9 mouse cellular contexts compared by ENCODE assay signal in the genomic region with DNA sequence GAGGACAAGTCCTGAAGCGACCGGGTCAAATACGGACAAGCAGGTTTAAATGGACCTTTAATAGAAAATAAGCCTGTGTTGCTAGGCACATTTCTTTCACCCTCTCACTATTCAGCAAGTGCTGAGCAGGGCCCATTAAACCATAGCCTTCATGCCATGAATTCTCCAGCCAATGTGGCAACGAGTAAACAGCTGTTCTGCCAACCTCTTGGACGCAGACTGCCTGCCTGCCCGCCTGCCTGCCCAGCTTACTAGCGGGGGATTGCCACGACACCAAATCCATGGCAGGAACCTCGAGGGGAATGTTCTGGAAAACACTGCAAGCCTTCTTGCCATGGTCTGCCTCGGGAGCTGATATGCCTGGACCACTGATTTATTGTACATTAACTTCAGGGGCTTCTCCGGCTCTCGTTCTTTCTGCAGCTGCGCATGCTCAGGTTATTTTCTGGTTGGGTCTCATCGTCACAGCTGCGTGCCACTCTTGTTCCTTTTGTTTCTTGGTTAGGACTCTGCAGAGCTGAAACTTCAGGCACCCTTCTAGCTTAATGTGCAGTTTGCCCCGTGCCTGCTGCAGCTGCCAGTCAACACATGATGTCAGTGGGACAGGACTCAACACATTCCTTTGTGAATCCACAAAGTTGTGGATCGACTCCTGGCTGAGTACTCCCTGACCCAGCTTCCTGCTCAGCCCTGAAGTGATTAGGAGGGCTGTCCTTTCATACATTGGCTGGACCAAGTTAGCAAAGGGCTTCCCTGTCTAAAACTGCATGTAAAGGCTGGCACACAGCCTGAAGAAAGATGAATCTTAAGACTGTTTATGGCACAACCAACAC.
DNase-seq lines count a peak whose midpoint lies in the region; ATAC-seq and TF ChIP-seq lines count a peak whose summit lies in the region.
"Had no signal": no experiment of that assay in that cellular context is flagged by ENCODE, and none has a peak within 500 bp of the region (broad histone marks: within the 10 kb centered on the region; RNA-seq: fewer than 3 reads in every experiment).

No protein-coding gene starts in this region.

- 0 out of 2 replicates have a peak, but pooled peaks cover 7% of the 10 kb centered on the region for H3K4me1 ChIP-seq in heart, embryonic 12.5 days (replicated peaks)
- H3K4me1 ChIP-seq in midbrain, postnatal 0 days (ENCODE audit: insufficient read depth, low read length): no peaks in the 10 kb centered on the region

- 24% methylated on average over 17 of the region's 17 CpGs for WGBS in heart, embryonic 12.5 days
- WGBS in midbrain, postnatal 0 days: 31% methylated on average over 17 of the region's 17 CpGs

- no peak for TF ChIP-seq CTCF in midbrain, postnatal 0 days (IDR thresholded peaks at IDR 0.05)

- peaks cover 35% of the 10 kb centered on the region for H3K27me3 ChIP-seq in heart, embryonic 12.5 days (replicated peaks)
- no peaks in the 10 kb centered on the region for H3K27me3 ChIP-seq in midbrain, postnatal 0 days (ENCODE audit: insufficient read depth, low read length)

- no peaks in the 10 kb centered on the region for H3K36me3 ChIP-seq in heart, embryonic 12.5 days
- no peaks in the 10 kb centered on the region for H3K36me3 ChIP-seq in midbrain, postnatal 0 days (ENCODE audit: insufficient read depth, low read length)

- DNase-seq in heart, postnatal 25 days (ENCODE audit: low spot score): no peak
- peak; percentile 75 for DNase-seq in NIH3T3 (ENCODE audit: low read depth)
- peak; percentile 56 for DNase-seq in gastrocnemius, postnatal 14 days
- peak; percentile 30 to 55 for DNase-seq in layer of hippocampus, adult 8-10 months (ENCODE audit: low spot score in 2 of 2)
- peak; percentile 47 for DNase-seq in midbrain, postnatal 0 days (ENCODE audit: low spot score)
- DNase-seq in adrenal gland, postnatal 4 days (ENCODE audit: low spot score in 2 of 2): no peak
- no peak for DNase-seq in urinary bladder, adult 2 months (ENCODE audit: low spot score)

- no peaks in the 10 kb centered on the region for H3K9me3 ChIP-seq in heart, embryonic 12.5 days (replicated peaks)
- H3K9me3 ChIP-seq in midbrain, postnatal 0 days (ENCODE audit: low read length): no peaks in the 10 kb centered on the region
- H3K9me3 ChIP-seq: megakaryocyte, embryonic 14.5 days had no signal

- intact Hi-C loops in heart, postnatal 25 days (cut with DNase I): loop anchor here (5.0 kb wide), 1 partner anchor 52 kb away; no protein-coding TSS in a partner anchor
- intact Hi-C loops in gastrocnemius, postnatal 14 days (cut with DNase I; ENCODE audit: low total_unique reads): no loop called here

- no peak for ATAC-seq in heart, embryonic 12.5 days (ENCODE audit: insufficient number of reproducible peaks, low FRiP score)
- ATAC-seq in midbrain, postnatal 0 days (ENCODE audit: low FRiP score): peak; percentile 56; the same call in 1 of the 2 replicates

- H3K9ac ChIP-seq in heart, embryonic 12.5 days: peak overlapping the region; percentile 34; the same call in 1 of the 2 replicates
- no peak overlapping the region for H3K9ac ChIP-seq in midbrain, postnatal 0 days (replicated peaks; ENCODE audit: low read length, poor library complexity, severe bottlenecking)

- H3K4me2 ChIP-seq in heart, embryonic 12.5 days: peak overlapping the region; percentile 53
- peak overlapping the region; percentile 28 for H3K4me2 ChIP-seq in midbrain, postnatal 0 days (ENCODE audit: low read depth, low read length, poor library complexity, severe bottlenecking)

- H3K27ac ChIP-seq in heart, embryonic 12.5 days (ENCODE audit: poor library complexity, severe bottlenecking): no peak overlapping the region
- H3K27ac ChIP-seq in midbrain, postnatal 0 days (ENCODE audit: low read depth, low read length): no peak overlapping the region

- peak overlapping the region; percentile 16 for H3K4me3 ChIP-seq in heart, embryonic 12.5 days
- 0 out of 2 replicates have a peak overlapping the region, but pooled peaks have one; percentile 3 for H3K4me3 ChIP-seq in midbrain, postnatal 0 days (ENCODE audit: low read depth, low read length)
- H3K4me3 ChIP-seq: megakaryocyte, embryonic 14.5 days had no signal

Comparison
In these comparisons a context has a peak if more than half of its experiments do, and no peak if none do; other contexts are left out.
1. DNase-seq: peak in NIH3T3 (single experiment), gastrocnemius, postnatal 14 days (single experiment), layer of hippocampus, adult 8-10 months (2 of 2) and midbrain, postnatal 0 days (single experiment); none in heart, postnatal 25 days (single experiment), adrenal gland, postnatal 4 days (0 of 2) and urinary bladder, adult 2 months (single experiment).